Mouse (Mus musculus) midbrain, embryonic 16.5 days (tissue): ENCODE measurements at regions not wholly inside any gene's neighbourhood (a gene's known extent, or its start where the extent isn't known, plus 50 kb on each side); places are given as distances from the start of the nearest gene placed in this dataset.

Experiments
- ATAC-seq: fragments of 200-750 bp; cut with Nextera tagmentation; 2 replicates; pipeline ENCODE4 v1.8.0; 2017; ENCODE audit warnings: moderate TSS enrichment
- H3K27ac ChIP-seq: fragments of 300-500 bp; sonication (generic); 2 replicates; pipeline ENCODE4 v1.5.1; 2014; ENCODE audit warnings: mild to moderate bottlenecking, low read length, mixed read lengths
- H3K27me3 ChIP-seq: fragments of 300-500 bp; sonication (generic); 2 replicates; pipeline ENCODE4 v1.6.1; 2014; ENCODE audit warnings: low read depth, low read length, mixed read lengths; ENCODE audit not compliant: control insufficient read depth, insufficient read depth
- H3K36me3 ChIP-seq: fragments of 300-500 bp; sonication (generic); 2 replicates; pipeline ENCODE4 v1.6.1; 2014; ENCODE audit warnings: mild to moderate bottlenecking, low read length, moderate library complexity, mixed read lengths; ENCODE audit not compliant: control insufficient read depth, insufficient read depth
- H3K4me1 ChIP-seq: fragments of 300-500 bp; sonication (generic); 2 replicates; pipeline ENCODE4 v1.6.1; 2014; ENCODE audit warnings: mild to moderate bottlenecking, low read length, mixed read lengths; ENCODE audit not compliant: control insufficient read depth, insufficient read depth
- H3K4me2 ChIP-seq: fragments of 300-500 bp; sonication (generic); 2 replicates; pipeline ENCODE4 v1.6.1; 2014; ENCODE audit warnings: mild to moderate bottlenecking, low read length, mixed read lengths
- H3K4me3 ChIP-seq: fragments of 300-500 bp; sonication (generic); 2 replicates; pipeline ENCODE4 v1.5.1; 2014; ENCODE audit warnings: low read depth, mild to moderate bottlenecking, low read length, moderate library complexity, mixed read lengths
- H3K9ac ChIP-seq: fragments of 300-500 bp; sonication (generic); 2 replicates; pipeline ENCODE4 v1.6.1; 2014; ENCODE audit warnings: low read depth, low read length, mixed read lengths
- H3K9me3 ChIP-seq: fragments of 300-500 bp; sonication (generic); replicated peaks from 2 replicates; pipeline ENCODE4 v1.6.1; 2014; ENCODE audit warnings: mild to moderate bottlenecking, low read length, mixed read lengths; ENCODE audit not compliant: control insufficient read depth, poor library complexity, severe bottlenecking
- WGBS: fragments of 180-500 bp; shearing (Covaris S2); extraction: QIAGEN DNeasy Blood & Tissue Kit; methylation state at CpG from one replicate; pipeline ENCODE4 v1.1.7; 2014; 5-methylcytosine and 5-hydroxymethylcytosine counted together

DNA sequence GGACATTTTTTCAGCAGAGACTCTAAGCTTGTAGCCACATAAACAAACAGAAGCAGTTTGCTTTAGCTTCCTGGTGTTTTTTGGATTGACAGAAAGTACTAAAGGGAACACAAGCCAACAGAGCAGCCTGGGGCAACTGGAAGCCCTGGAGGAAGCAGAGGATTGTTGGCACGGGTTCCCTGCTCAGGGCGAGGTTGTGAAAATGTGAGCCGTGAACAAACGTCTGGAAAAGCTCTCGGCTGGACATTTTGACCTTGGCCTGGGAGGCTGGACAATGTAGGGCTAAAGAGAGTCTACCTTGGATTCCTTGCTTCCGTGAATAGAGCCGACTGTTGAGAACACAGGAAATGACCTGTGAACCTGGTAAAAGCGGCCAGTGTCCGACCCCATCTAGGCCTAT, 169.8 kb upstream of the Rasgrp1 start:
- Histone ChIP-seq H3K4me3 (no peak overlapping the region), H3K27me3 (no peaks in the 10 kb centered on the region), H3K36me3 (no peaks in the 10 kb centered on the region), H3K4me2 (no peak overlapping the region), H3K9ac (no peak overlapping the region), H3K9me3 (no peaks in the 10 kb centered on the region), H3K4me1 (no peaks in the 10 kb centered on the region), H3K27ac (no peak overlapping the region)
- no peak for ATAC-seq
- WGBS, result 78% methylated on average over 9 of the region's 9 CpGs

DNA sequence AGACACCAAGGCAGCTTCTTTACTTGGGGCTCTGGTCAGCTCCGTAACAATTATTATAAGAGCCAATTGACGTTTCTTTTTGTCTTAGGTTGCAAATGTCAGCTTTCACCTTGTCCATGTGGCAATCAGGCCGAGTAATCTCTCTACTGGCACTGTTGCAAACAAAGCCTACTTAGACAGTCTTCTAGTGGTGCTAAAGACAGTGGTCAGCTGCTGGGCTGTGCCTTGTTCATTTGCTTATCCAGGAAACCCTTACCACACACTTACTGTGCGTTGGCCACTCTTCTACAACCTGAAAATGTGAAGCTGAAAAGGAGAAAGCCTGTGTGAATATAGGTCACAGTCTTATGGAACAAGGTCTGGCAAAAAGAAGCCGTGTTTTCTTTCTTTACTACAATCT, 181.6 kb upstream of the Rasgrp1 start:
- no peak overlapping the region for H3K27ac ChIP-seq
- no peak overlapping the region for H3K9ac ChIP-seq
- 87% methylated on average over 5 of the region's 5 CpGs for WGBS
- no peaks in the 10 kb centered on the region for H3K27me3 ChIP-seq
- H3K4me1 ChIP-seq, result no peaks in the 10 kb centered on the region
- H3K36me3 ChIP-seq, result no peaks in the 10 kb centered on the region
- no peaks in the 10 kb centered on the region for H3K9me3 ChIP-seq
- H3K4me2 ChIP-seq, result no peak overlapping the region
- no peak for ATAC-seq
- H3K4me3 ChIP-seq, result no peak overlapping the region

DNA sequence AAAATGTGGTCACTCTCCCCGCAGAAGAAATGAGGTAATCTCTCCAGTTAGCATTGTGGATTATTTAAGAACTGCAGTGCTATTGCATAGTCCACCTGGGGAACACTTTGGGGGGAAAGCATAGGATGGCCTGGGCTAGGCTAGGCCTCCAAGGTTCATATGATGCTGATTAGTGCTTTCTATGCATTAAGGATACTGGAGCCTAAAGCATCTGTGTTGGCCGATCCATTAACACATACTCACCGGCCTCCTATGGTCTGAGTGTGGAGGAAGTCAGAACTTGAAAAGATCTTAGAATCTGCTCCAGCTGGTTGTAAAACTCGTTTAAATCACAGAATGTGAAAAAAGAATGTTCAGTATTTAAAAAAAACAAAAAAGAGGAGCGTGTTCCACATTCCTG, 196.1 kb upstream of the Rasgrp1 start:
- WGBS, result 59% methylated on average over 5 of the region's 5 CpGs
- Histone ChIP-seq H3K4me1 (no peaks in the 10 kb centered on the region), H3K27me3 (peaks cover 4% of the 10 kb centered on the region; the same call in 1 of the 2 replicates), H3K9ac (no peak overlapping the region), H3K27ac (no peak overlapping the region), H3K36me3 (no peaks in the 10 kb centered on the region), H3K9me3 (no peaks in the 10 kb centered on the region), H3K4me3 (no peak overlapping the region), H3K4me2 (no peak overlapping the region)
- no peak for ATAC-seq

DNA sequence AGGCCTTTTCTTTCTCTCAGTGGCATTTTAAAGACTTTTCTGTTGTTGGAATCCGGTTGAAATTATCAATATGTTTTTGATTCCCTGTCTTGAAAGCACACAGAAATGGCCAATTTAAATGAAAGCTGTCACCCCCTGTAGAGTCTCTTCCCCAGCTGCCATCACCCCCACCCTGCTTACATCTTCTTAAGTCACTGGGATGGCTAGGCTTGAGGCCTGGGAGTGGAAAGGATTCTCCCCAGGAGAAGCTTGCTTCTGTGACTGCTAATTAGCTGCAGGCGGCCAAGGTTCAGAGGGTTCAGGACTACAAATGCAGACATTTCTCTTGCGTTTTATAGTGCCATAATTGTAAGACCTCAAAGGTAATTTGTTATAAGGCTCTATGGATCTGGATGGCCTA, 196.5 kb upstream of the Rasgrp1 start:
- no peaks in the 10 kb centered on the region for H3K4me1 ChIP-seq
- 39% methylated on average over 3 of the region's 3 CpGs for WGBS
- H3K4me3 ChIP-seq, result no peak overlapping the region
- H3K9me3 ChIP-seq, result no peaks in the 10 kb centered on the region
- no peaks in the 10 kb centered on the region for H3K36me3 ChIP-seq
- no peak overlapping the region for H3K9ac ChIP-seq
- H3K27me3 ChIP-seq, result peaks cover 4% of the 10 kb centered on the region; the same call in 1 of the 2 replicates
- no peak overlapping the region for H3K4me2 ChIP-seq
- ATAC-seq, result no peak
- no peak overlapping the region for H3K27ac ChIP-seq

DNA sequence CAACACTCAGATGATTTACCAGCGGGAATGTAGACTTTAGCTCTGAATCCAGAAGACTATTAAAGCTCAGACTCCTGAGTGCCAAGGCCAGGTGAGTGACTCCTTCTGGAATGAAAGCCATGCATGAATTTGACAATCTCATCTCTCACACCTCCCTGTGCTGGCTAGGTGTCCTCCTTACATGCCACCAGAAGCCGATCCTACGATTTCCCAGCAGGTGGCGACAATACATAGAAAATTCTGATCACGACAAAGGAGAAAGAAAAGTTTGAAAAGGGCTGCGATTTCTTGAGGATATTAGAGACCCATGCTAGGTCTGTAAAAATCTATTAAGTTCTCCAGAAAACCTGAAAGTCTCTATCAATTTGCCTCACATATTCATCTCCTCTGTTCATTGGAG, 198.7 kb upstream of the Rasgrp1 start:
- Histone ChIP-seq H3K36me3 (no peaks in the 10 kb centered on the region), H3K9me3 (no peaks in the 10 kb centered on the region), H3K4me2 (no peak overlapping the region), H3K4me3 (no peak overlapping the region), H3K27ac (no peak overlapping the region), H3K9ac (no peak overlapping the region), H3K4me1 (no peaks in the 10 kb centered on the region), H3K27me3 (peaks cover 4% of the 10 kb centered on the region; the same call in 1 of the 2 replicates)
- no peak for ATAC-seq
- 11% methylated on average over 6 of the region's 6 CpGs for WGBS

DNA sequence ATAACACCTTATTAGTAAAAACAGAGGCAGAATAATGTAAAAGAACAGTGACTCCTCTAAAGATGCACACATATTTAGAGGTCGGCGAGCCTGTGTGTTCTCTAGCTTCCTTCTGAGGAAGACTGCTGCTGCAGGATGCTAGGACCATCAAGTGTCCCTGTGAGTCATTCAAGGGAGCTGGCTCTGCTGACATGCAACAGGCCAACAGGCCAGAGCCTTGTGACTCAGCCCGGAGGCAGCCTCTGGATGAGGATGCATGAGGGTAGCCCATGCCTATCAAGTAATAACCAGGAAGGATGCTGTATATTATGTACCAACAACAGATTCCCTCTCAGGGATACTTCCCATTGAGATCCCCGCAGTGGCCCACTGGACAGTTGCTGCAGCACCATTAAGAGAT, 199.5 kb upstream of the Rasgrp1 start:
- Histone ChIP-seq H3K27me3 (peaks cover 4% of the 10 kb centered on the region; the same call in 1 of the 2 replicates), H3K27ac (no peak overlapping the region), H3K4me1 (no peaks in the 10 kb centered on the region), H3K4me2 (no peak overlapping the region), H3K36me3 (no peaks in the 10 kb centered on the region), H3K9me3 (no peaks in the 10 kb centered on the region), H3K4me3 (no peak overlapping the region), H3K9ac (no peak overlapping the region)
- 83% methylated on average over 4 of the region's 4 CpGs for WGBS
- no peak for ATAC-seq

DNA sequence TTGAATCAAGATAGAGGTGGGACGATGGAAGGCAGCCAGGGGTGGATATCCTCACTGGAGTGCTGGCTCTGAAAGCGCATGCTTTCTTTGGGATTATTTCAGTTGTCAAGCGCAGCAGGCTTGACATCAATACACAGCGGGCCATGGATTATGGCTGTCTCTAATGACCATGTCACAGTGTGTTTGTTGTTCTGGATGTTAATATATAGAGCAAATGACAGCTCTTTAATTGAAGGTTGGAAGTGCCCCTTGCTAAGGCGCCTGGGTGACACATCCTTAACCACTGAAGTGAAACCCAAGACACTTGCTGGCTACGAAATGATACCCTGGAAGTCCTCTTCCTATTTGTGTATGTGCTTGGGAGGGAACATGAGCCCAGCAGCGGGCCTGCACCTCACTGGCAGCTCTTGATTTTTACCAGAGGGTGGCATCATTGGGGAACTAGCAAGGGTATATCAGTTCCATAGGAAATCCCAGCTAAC, 200.5 kb upstream of the Rasgrp1 start:
- 38% methylated on average over 7 of the region's 7 CpGs for WGBS
- Histone ChIP-seq H3K9ac (no peak overlapping the region), H3K9me3 (no peaks in the 10 kb centered on the region), H3K4me2 (no peak overlapping the region), H3K4me1 (no peaks in the 10 kb centered on the region), H3K27me3 (peaks cover 4% of the 10 kb centered on the region; the same call in 1 of the 2 replicates), H3K36me3 (no peaks in the 10 kb centered on the region), H3K4me3 (no peak overlapping the region), H3K27ac (no peak overlapping the region)
- ATAC-seq, result 0 out of 2 replicates have a peak, but pooled peaks have one; percentile 42

DNA sequence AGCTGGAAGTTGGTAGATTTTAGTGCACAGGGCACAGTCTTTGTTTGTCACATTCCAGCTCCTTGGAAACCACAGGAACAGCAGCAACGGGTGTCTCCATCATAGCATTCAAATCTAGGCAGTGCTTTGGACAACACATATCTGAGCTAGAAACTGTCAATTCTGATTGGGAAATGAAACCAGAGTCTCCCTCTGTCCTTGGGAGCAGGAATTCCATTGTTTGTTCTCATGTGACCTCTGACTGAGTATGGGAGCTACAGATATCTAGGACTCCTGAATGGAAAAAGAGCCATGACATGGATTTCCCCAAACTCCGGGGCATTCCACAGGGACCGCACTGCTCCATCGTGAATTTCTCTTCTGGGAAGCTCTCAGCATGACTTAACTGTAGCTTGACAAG, 205.5 kb upstream of the Rasgrp1 start:
- H3K4me2 ChIP-seq, result no peak overlapping the region
- no peak overlapping the region for H3K4me3 ChIP-seq
- H3K9me3 ChIP-seq, result no peaks in the 10 kb centered on the region
- no peaks in the 10 kb centered on the region for H3K27me3 ChIP-seq
- H3K4me1 ChIP-seq, result no peaks in the 10 kb centered on the region
- ATAC-seq, result no peak
- 65% methylated on average over 4 of the region's 4 CpGs for WGBS
- H3K9ac ChIP-seq, result no peak overlapping the region
- no peaks in the 10 kb centered on the region for H3K36me3 ChIP-seq
- H3K27ac ChIP-seq, result no peak overlapping the region

DNA sequence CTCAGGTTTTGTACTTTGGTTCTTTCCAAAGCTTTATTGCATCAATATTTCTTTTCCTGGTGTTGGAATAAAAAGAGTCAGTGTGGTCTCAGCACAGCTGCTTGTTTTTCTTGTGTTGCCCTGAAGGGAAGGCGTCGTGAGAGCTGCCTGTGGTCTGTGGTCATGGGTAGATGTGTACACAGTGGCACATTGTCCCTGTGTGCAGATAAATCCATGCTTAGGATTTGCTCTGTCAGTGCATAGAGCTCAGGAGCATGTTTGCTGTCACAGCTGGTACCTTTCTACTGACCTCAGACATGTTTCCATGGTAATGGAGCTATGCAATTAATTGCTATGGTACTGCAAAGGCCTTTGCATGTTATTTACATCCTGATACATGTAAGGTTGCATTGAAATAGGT, 213.5 kb upstream of the Rasgrp1 start:
- Histone ChIP-seq H3K36me3 (no peaks in the 10 kb centered on the region), H3K27me3 (no peaks in the 10 kb centered on the region), H3K4me1 (no peaks in the 10 kb centered on the region), H3K9me3 (no peaks in the 10 kb centered on the region), H3K4me2 (no peak overlapping the region), H3K9ac (no peak overlapping the region), H3K4me3 (no peak overlapping the region), H3K27ac (no peak overlapping the region)
- WGBS, result 56% methylated on average over 2 of the region's 2 CpGs
- ATAC-seq, result no peak
